Mouse (Mus musculus): ENCODE results near the gene Fblim1.

GRCm38 (mm10) chr4:141570004-141570403 lies 35.9 kb downstream of the Fblim1 start:
- TF ChIP-seq POLR2A (IDR thresholded peaks at IDR 0.05; ENCODE audit: low read depth, low read length) (no peak), CTCF (IDR thresholded peaks at IDR 0.05; ENCODE audit: extremely low read depth, insufficient read depth, insufficient read length, insufficient replicate concordance) (no peak)

Measured in spleen, adult 2 months (tissue).